Mouse (Mus musculus): ENCODE results near the gene A530084C06Rik. TPM values are rescaled to one million over a fixed set of nuclear protein-coding genes. Genes with fewer than 3 reads are reported as not detected.

A530084C06Rik gene
- 0.25 and 0.47 TPM in 2 replicates for total RNA-seq (2017)

DNA sequence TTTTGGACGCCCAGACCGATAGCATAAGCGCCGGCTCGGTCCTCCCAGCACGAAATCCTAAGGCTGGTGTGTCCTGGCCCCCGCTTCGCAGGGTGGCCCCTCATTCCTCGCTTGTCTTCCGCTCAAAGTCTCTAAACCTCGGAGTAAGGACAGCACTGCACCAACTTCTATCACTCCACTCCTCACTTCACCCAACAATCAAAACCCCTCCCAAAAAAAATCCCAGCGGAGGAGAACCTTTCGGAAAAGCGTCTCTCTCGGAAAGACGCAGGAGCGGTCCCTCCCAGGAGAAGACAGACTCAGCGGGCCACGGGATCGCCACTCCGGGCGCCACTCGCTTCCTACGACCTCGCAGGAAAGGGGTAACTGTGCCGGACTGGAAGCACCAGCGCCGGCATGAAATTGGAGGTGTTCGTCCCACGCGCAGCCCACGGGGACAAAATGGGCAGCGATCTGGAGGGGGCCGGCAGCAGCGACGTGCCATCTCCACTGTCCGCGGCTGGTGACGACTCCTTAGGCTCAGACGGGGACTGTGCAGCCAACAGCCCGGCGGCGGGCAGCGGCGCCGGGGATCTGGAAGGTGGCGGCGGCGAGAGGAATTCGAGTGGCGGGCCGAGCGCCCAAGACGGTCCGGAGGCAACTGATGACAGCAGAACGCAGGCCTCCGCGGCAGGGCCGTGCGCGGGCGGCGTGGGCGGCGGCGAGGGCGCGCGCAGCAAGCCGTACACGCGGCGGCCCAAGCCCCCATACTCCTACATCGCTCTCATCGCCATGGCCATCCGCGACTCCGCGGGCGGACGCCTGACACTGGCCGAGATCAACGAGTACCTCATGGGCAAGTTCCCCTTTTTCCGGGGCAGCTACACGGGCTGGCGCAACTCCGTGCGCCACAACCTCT is at the start of gene A530084C06Rik:
Gene A530084C06Rik (minus strand): TSS at position 813 of the 898 bp plus-strand sequence.
- ATAC-seq (ENCODE audit: extremely low read depth, insufficient number of reproducible peaks, low FRiP score, poor library complexity, severe bottlenecking): peak; percentile 57

- ATAC-seq (ENCODE audit: extremely low read depth, insufficient number of reproducible peaks, low FRiP score, poor library complexity, severe bottlenecking): no peak
These were observed 44.8 kb upstream of the A530084C06Rik start for GRCm38 (mm10) chr13:31603964-31604363.

GRCm38 (mm10) chr13:31599576-31599975 is 40.4 kb upstream of the A530084C06Rik start:
- ATAC-seq (ENCODE audit: extremely low read depth, insufficient number of reproducible peaks, low FRiP score, poor library complexity, severe bottlenecking): no peak

DNA sequence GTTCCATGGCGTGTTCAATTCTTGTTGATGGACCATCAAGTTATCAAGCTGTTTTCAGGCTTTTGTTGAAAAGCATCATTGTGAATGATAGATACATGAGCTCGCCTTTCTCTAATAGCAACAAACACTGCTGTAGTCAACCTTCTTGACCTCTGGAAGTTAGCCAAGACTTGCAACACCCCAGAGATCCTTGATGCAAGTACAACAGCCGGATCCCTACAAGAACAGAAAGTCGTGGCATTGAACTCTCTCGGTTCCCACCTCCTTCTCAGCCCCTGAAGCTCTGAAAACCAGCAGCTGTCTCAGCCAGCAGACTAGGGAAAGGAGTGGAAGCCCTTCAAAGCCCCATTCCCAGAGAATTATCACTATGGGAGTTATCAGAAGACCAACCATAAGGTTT is 28.2 kb upstream of the A530084C06Rik start:
- ATAC-seq (ENCODE audit: extremely low read depth, insufficient number of reproducible peaks, low FRiP score, poor library complexity, severe bottlenecking): no peak

- ATAC-seq (ENCODE audit: extremely low read depth, insufficient number of reproducible peaks, low FRiP score, poor library complexity, severe bottlenecking): no peak
These were observed 20.7 kb upstream of the A530084C06Rik start for GRCm38 (mm10) chr13:31579866-31580265.

GRCm38 (mm10) chr13:31578389-31578788 is 19.3 kb upstream of the A530084C06Rik start:
- no peak for ATAC-seq (ENCODE audit: extremely low read depth, insufficient number of reproducible peaks, low FRiP score, poor library complexity, severe bottlenecking)

DNA sequence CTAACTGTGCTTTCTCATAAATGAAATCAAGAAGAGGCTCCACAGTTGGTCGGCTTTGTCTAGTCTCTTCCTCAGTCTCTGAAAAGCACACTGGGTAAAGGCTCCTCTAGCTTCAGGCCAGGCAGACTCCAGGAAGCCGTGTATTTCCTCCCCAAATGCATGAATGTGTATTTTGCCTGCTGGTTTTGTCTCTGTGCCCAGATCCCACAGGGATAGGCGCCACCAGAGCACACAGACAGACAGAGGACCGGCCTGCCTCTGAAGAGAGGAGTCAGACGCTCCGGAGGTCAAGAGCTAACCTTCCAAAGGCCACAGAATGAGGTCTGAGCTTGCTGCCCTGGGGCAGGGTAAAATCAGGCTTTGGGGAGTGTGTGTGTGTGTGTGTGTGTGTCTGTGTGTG is 18.4 kb upstream of the A530084C06Rik start:
- ATAC-seq (ENCODE audit: extremely low read depth, insufficient number of reproducible peaks, low FRiP score, poor library complexity, severe bottlenecking): no peak

GRCm38 (mm10) chr13:31576696-31577095 is 17.6 kb upstream of the A530084C06Rik start:
- ATAC-seq (ENCODE audit: extremely low read depth, insufficient number of reproducible peaks, low FRiP score, poor library complexity, severe bottlenecking): no peak

DNA sequence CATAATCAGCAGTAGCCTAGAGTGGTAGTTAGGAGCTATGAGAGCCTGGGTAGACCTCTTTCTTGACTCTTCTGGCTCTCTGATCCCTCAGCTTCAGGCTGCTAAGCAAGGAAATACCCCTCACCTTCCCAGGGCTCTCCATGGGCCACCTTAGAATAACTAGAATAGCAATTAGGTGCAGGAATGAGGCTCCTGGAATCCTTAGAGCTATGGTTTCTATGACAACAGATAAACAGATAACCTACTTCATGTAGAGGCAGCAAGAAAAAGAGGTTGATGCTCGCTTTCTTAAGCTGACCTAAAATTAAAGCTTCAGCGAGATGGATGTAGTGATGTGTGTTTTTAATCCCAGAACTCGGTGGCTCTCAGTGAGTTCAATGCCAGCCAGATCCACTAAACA is 15.5 kb upstream of the A530084C06Rik start:
- ATAC-seq (ENCODE audit: extremely low read depth, insufficient number of reproducible peaks, low FRiP score, poor library complexity, severe bottlenecking): no peak

DNA sequence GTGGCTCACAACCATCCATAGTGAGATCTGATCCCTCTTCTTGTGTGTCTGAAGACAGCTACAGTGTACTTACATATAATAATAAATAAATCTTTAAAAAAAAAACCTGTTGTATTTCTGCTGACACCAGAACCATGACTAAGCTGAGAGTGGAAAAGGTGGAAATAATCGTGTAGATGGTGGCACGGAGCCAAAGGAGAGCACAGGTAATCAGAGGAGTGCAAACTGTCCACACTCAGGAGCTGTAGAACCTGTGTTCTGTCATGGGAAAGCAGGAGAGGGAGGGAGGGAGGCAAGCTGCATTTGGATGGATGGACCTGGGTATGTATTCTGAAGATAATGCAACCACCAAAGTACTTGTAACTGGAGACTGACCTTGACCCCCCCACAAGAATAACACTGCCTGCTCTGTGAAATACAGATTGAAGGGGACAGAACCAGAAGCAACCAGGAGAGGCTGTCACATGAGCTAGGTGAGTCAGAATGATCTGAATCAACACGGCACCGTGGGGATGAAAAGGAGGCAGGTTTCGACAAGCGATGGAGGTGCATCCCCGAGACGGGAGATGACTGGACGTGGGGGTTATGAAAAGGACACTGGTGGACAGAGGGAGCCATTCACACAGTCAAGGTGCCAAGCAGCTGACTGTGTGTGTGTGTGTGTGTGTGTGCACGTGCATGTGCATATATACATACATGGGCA is 13.8 kb upstream of the A530084C06Rik start:
- ATAC-seq (ENCODE audit: extremely low read depth, insufficient number of reproducible peaks, low FRiP score, poor library complexity, severe bottlenecking): no peak

GRCm38 (mm10) chr13:31567617-31568294 is 8.6 kb upstream of the A530084C06Rik start:
- no peak for ATAC-seq (ENCODE audit: extremely low read depth, insufficient number of reproducible peaks, low FRiP score, poor library complexity, severe bottlenecking)

- no peak for ATAC-seq (ENCODE audit: extremely low read depth, insufficient number of reproducible peaks, low FRiP score, poor library complexity, severe bottlenecking)
These were observed 8.0 kb upstream of the A530084C06Rik start for GRCm38 (mm10) chr13:31567099-31567498.

- no peak for ATAC-seq (ENCODE audit: extremely low read depth, insufficient number of reproducible peaks, low FRiP score, poor library complexity, severe bottlenecking)
These were observed 5.3 kb upstream of the A530084C06Rik start for GRCm38 (mm10) chr13:31564394-31564793.

DNA sequence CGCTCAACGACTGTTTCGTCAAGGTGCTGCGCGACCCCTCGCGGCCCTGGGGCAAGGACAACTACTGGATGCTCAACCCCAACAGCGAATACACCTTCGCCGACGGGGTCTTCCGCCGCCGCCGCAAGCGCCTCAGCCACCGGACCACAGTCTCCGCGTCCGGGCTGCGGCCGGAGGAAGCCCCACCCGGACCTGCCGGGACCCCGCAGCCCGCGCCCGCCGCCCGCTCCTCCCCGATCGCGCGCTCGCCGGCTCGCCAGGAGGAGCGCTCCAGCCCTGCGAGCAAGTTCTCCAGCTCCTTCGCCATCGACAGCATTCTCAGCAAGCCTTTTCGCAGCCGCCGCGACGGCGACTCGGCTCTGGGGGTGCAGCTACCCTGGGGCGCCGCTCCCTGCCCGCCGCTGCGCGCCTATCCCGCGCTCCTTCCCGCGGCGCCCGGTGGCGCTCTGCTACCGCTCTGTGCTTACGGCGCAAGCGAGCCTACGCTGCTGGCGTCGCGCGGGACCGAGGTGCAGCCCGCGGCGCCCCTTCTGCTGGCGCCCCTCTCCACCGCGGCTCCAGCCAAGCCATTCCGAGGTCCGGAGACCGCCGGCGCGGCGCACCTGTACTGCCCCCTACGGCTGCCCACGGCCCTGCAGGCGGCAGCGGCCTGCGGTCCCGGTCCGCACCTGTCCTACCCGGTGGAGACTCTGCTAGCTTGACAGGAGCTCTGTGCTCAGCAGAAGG is 449 bp upstream of the A530084C06Rik start:
- ATAC-seq (ENCODE audit: extremely low read depth, insufficient number of reproducible peaks, low FRiP score, poor library complexity, severe bottlenecking): 0 out of 2 replicates have a peak, but pooled peaks have one; percentile 30

GRCm38 (mm10) chr13:31557768-31558520 is 1.2 kb downstream of the A530084C06Rik start:
- no peak for ATAC-seq (ENCODE audit: extremely low read depth, insufficient number of reproducible peaks, low FRiP score, poor library complexity, severe bottlenecking)

GRCm38 (mm10) chr13:31556964-31557767 is 2.0 kb downstream of the A530084C06Rik start:
- ATAC-seq (ENCODE audit: extremely low read depth, insufficient number of reproducible peaks, low FRiP score, poor library complexity, severe bottlenecking): no peak

- no peak for ATAC-seq (ENCODE audit: extremely low read depth, insufficient number of reproducible peaks, low FRiP score, poor library complexity, severe bottlenecking)
These were observed 3.3 kb downstream of the A530084C06Rik start, which contains the start of gene Foxq1 for GRCm38 (mm10) chr13:31555834-31556233. Gene Foxq1, plus strand, starts transcription at chr13:31556134.

All from neutrophil, adult 5-6 weeks (primary cell).